Mouse (Mus musculus) natural killer cell, adult 2 months (primary cell): ENCODE results near the gene Vmn1r25.
"Not testable (repeated sequence)": the region's sequence is repeated elsewhere in the genome, so short reads cannot be mapped to it uniquely, and the experiment has no call there.

Experiments used
- DNase-seq, 2 experiments: peaks; one replicate each; pipeline ENCODE4 v3.0.0; 2022; ENCODE audit warnings: low spot score in 2 of 2

Gene Vmn1r25

DNA sequence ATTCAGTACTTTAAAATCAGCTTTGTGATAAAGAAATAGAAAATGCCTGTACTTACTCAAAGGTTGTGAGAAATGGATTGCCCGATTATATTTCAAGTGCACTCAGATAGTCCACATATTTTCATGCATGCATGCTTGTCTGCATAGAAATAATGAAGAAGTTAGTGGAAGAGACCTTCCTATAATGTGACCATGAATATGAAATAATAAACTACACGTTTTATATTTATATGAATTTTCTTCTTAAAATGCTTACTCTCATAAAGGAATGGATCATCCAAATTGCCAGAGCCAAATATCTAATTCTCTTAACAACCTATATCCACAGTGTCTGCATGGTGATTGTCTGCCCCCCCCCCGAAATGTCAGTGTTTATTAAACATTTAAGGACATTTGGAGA lies at the start of gene Vmn1r25:
Gene Vmn1r25 (minus strand): TSS at position 101 of the 400 bp plus-strand sequence.
- no peak for DNase-seq

DNA sequence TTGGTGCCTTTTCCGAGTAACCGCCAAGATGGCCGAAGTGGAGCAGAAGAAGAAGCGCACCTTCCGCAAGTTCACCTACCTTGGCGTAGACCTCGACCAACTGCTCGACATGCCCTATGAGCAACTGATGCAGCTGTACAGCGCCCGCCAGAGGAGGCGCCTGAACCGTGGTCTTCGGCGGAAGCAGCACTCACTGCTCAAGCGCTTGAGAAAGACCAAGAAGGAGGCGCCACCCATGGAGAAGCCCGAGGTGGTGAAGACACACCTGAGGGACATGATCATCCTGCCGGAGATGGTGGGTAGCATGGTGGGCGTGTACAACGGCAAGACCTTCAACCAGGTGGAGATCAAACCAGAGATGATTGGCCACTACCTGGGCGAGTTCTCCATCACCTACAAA lies 36.9 kb upstream of the Vmn1r25 start:
- not testable (repeated sequence) for DNase-seq

- DNase-seq = no peak
Observed at GRCm38 (mm10) chr6:58015059-58015458, 34.4 kb upstream of the Vmn1r25 start, which contains the start of gene Vmn1r26. Gene Vmn1r26 (minus strand): TSS chr6:58015159.

- not testable (repeated sequence) for DNase-seq
Observed at GRCm38 (mm10) chr6:57961403-57961802, 19.2 kb downstream of the Vmn1r25 start, which contains the start of gene Vmn1r24. Gene Vmn1r24 (minus strand): TSS chr6:57961503.
